Mouse (Mus musculus): ENCODE data around the gene H2al2a.

H2al2a gene

GRCm38 (mm10) chr2:18031831-18032537 lies 35.2 kb upstream of the H2al2a start:
- POLR2A ChIA-PET = interaction anchor here (0.5 to 10.5 kb wide), 21 partner anchors 9 to 291 kb away, joined by 3 to 125 read pairs (median 5); partner anchors contain the start of genes Skida1 (in 3 of the 4) and Mllt10 (in 1 of the 4)
- CTCF ChIA-PET = interaction anchor here in 2 of 4 experiments (0.6 to 1.0 kb wide), 3 partner anchors 8 to 44 kb away, joined by 3 read pairs; no protein-coding TSS in a partner anchor

DNA sequence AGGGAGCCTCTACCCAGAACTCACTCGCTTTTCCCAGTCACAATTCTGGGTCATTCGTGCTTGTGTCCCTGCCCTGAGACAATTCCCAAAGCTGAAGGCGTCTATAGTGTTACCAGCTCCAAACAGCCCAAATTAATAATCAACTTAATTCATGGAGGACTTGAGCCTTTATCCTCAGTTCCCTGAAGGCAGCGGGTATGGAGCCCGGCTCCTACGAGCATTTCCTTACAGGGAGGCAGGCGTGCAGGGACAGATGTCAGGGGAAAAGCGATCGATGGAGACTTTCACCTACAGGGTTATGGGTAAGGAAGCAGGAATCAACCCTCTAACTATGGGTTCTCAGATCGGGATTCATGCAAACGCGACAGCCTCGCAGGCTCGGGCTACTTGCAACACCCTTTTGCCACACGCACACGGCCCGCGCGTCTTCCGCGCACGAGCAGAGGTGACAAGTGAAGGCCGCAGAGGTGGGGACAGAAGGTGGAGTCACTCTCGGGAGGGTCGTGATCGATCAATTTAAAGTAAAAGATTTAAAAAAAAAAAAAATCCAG lies 34.6 kb upstream of the H2al2a start:
- ChIA-PET POLR2A (interaction anchor here in 3 of 4 experiments (0.5 to 10.5 kb wide), 25 partner anchors 9 to 350 kb away, joined by 3 to 125 read pairs (median 4); partner anchors contain the start of genes Skida1 (in 2 of the 3) and Mllt10 (in 1 of the 3)), CTCF (interaction anchor here in 1 of 4 experiments (0.6 to 1.0 kb wide), 3 partner anchors 32 to 53 kb away, joined by 3 read pairs; no protein-coding TSS in a partner anchor)

DNA sequence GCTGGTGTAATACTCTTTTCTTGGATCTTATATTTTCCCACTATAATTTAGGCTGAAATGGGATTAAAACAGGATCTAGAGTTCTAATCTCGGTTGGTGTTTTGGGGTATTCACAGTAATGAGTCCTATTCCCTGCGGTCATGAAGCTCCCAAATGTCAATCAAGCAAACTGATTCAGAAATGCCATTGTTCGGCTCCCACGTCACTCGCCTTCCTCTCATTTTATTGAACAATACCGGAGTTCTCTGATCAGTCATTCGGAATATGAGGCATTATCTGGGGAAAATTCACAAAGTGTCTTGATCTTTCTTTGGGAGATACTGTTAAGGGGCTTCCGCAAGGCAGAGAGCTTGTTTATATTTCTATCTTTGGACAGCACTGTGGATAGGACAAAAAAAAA lies 33.8 kb upstream of the H2al2a start:
- CTCF ChIA-PET = interaction anchor here in 1 of 4 experiments (0.6 to 0.7 kb wide), 2 partner anchors 49 to 52 kb away, joined by 3 read pairs; no protein-coding TSS in a partner anchor
- POLR2A ChIA-PET = interaction anchor here (0.5 to 10.5 kb wide), 24 partner anchors 9 to 351 kb away, joined by 3 to 125 read pairs (median 6); partner anchors contain the start of genes Skida1 (in 2 of the 4) and Mllt10 (in 1 of the 4)

DNA sequence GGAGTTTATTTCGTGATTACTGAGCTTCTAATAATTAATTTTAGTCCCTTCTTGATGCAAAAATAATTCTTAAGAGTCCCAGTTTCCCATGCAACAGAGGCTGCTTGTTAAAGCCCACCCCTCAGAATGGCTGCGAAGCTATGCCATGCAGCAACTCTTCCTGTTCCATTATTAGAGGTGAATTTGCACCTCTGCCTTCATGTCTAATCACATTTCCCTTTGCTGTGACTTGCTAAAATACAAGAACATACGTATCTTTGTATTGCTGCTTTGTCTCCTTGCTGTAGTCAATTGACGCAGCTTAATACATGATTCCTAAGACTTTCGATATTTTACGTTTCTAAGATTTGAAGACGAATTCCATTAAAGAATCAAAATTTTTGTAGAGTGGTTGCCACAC lies 32.9 kb upstream of the H2al2a start:
- POLR2A ChIA-PET = interaction anchor here (0.6 to 10.5 kb wide), 22 partner anchors 10 to 107 kb away, joined by 3 to 125 read pairs (median 10); partner anchors contain the start of genes Skida1 (in 2 of the 4) and Mllt10 (in 1 of the 4)

DNA sequence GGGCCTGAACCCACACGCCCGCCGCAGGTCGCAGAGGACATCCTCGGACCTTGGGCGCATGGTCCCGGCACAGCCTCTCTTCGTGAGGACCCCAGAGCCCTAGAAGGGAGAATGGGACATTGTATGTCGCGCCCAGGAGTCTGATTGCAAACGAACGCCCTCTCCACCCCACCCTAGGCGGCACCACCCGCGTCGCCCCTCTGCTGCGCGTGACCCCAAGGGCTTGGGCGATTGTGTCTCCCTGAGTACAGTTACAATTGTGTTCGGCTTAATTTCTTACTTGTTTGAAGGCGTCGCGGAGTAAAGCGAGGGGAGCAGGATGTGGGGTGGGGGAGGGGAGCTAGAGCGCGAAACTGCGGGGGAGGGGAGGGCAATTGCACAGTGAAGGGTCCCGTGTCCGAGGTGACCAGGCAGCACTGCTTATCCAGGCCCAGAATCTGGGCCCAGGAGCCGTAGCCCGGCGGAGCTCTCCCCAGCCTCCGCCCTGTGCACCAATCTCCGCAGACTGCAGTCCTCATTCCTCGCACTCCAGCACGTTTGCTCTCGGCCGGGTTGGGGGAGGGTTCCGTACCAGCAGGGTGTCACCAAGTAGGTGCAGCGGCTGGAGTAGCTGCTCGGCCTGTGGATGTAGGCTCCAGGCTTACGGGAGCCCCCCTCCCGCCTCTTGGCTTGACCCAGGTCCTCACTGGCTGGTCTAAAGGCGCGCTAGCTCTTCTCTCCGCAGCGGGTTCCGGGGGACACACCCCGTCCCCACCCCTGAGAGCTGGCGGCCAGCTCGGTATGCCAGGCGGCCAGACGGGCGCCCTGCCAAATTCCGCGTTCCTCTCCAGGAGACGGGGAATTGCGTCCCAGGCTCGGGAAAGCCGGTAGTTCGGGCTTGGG lies 31.6 kb upstream of the H2al2a start:
- ChIA-PET POLR2A (interaction anchor here (0.5 to 10.5 kb wide), 83 partner anchors 9 to 670 kb away, joined by 3 to 125 read pairs (median 5); partner anchors contain the start of genes Skida1 (in 3 of the 4), A930004D18Rik (in 2 of the 4) and Mllt10 (in 1 of the 4)), CTCF (interaction anchor here in 3 of 4 experiments (0.5 to 2.7 kb wide), 14 partner anchors 8 to 175 kb away, joined by 3 to 13 read pairs (median 5); partner anchors contain the start of gene Skida1 (in 1 of the 3))

More for the DNA sequence above, 32.9 kb upstream of the H2al2a start:
- CTCF ChIA-PET = no interaction called here

- ChIA-PET CTCF (interaction anchor here (0.5 to 2.7 kb wide), 20 partner anchors 9 to 370 kb away, joined by 3 to 13 read pairs (median 3); partner anchors contain the start of gene Skida1 (in 1 of the 4)), POLR2A (interaction anchor here (0.5 to 10.5 kb wide), 74 partner anchors 9 to 671 kb away, joined by 3 to 125 read pairs (median 5); partner anchors contain the start of genes Skida1 (in 3 of the 4), A930004D18Rik (in 2 of the 4) and Mllt10 (in 1 of the 4))
Measured at GRCm38 (mm10) chr2:18027448-18028139, 30.8 kb upstream of the H2al2a start.

DNA sequence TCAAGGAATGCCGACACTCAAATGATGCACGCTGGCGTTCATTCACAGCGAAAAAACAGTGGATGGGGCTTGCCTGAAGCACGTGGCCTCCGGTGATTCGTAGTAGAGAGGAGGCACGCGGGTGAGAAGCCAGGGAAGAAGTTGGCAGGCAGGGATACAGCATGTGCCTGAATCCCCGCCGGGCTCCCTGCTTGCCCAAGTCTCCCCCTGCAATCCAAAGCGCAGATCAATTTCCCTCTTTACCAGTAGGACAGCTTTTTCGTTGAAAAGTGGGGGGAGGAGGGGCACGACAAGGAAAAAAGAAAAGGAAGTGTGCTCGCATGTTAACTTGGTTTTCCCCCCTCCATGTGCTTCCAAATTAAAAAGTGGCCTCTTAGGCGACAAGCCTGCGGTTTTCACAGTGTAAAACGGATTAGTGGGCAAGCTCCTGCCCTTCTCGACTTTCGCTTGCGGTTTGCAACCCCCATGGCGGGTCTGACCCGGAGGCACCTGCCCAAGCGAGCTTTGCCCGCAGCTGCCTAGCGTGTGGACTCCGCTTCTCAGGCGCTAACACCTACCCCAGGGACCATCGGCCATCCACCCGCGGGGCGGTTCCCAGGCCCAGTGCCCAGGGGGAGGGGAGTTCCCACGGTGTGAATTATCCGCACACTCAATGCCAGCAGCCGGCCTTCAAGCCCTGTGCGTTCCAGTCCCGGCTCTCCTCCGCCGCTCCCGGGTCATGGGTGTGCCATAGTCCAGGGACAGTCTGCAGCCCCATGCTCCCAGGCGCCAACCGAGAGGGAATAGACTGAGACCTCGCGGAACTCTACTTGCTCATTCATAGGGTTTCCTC lies 29.6 kb upstream of the H2al2a start:
- ChIA-PET POLR2A (interaction anchor here in 3 of 4 experiments (0.6 to 10.5 kb wide), 46 partner anchors 9 to 672 kb away, joined by 3 to 125 read pairs (median 6); partner anchors contain the start of genes A930004D18Rik (in 1 of the 3), Mllt10 (in 1 of the 3) and Skida1 (in 1 of the 3)), CTCF (interaction anchor here in 3 of 4 experiments (0.6 to 2.7 kb wide), 7 partner anchors 10 to 180 kb away, joined by 3 to 11 read pairs (median 4); no protein-coding TSS in a partner anchor)

DNA sequence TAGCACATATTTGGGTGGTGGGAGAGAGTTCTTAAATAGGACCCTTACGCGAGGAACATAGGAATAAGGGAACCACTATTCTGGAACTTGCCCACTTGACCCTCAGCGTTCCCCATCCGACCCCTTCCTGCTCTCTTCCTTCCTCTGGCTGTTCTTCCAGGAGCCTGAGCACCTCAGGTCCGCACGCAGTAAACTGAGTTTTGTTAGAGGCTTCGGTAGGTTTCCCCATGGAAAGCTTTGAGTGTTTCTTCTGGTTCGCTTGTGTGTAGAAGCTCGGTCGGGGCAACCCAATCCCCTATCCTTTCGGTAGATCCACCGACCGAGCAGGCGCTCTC lies 29.0 kb upstream of the H2al2a start:
- POLR2A ChIA-PET = interaction anchor here in 3 of 4 experiments (0.9 to 10.5 kb wide), 35 partner anchors 8 to 163 kb away, joined by 3 to 125 read pairs (median 6); partner anchors contain the start of genes A930004D18Rik (in 1 of the 3), Mllt10 (in 1 of the 3) and Skida1 (in 1 of the 3)
- CTCF ChIA-PET = interaction anchor here in 2 of 4 experiments (0.9 to 2.7 kb wide), 3 partner anchors 83 to 181 kb away, joined by 3 to 6 read pairs (median 3); no protein-coding TSS in a partner anchor

GRCm38 (mm10) chr2:18025116-18025515 lies 28.4 kb upstream of the H2al2a start:
- ChIA-PET POLR2A (interaction anchor here in 2 of 4 experiments (1.2 to 10.5 kb wide), 19 partner anchors 14 to 92 kb away, joined by 3 to 125 read pairs (median 14); partner anchors contain the start of genes A930004D18Rik (in 1 of the 2) and Skida1 (in 1 of the 2)), CTCF (interaction anchor here in 2 of 4 experiments (0.9 to 1.4 kb wide), 2 partner anchors 180 to 182 kb away, joined by 3 read pairs; no protein-coding TSS in a partner anchor)

- CTCF ChIA-PET = no interaction called here
- POLR2A ChIA-PET = interaction anchor here in 1 of 4 experiments (0.6 to 6.7 kb wide), 6 partner anchors 43 to 262 kb away, joined by 3 to 78 read pairs (median 4); no protein-coding TSS in a partner anchor
Measured at GRCm38 (mm10) chr2:18022886-18023285, 26.1 kb upstream of the H2al2a start.

- ChIA-PET POLR2A (interaction anchor here in 3 of 4 experiments (0.6 to 3.5 kb wide), 13 partner anchors 9 to 120 kb away, joined by 3 to 15 read pairs (median 4); partner anchors contain the start of gene Skida1 (in 1 of the 3)), CTCF (no interaction called here)
Measured at GRCm38 (mm10) chr2:18019122-18019521, 22.4 kb upstream of the H2al2a start.

DNA sequence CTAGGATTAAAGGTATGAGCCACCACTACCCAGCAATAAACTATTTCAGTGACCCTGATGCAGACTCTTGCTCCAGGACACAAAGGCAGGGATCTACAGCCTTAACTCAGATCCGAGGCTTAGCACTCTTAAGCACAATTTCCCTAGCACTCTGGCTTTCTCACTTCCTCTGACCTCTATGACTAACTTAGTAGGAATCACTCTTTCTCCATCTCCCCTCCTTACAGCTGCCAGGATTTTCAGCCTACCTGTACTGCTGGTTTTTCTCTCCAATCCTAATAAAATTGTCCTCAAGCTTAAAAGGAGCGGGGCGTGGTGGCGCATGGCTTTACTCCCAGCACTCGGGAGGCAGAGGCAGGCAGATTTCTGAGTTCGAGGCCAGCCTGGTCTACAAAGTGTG lies 20.6 kb upstream of the H2al2a start:
- POLR2A ChIA-PET = interaction anchor here in 1 of 4 experiments (0.7 to 3.5 kb wide), 8 partner anchors 9 to 103 kb away, joined by 3 to 15 read pairs (median 4); no protein-coding TSS in a partner anchor

DNA sequence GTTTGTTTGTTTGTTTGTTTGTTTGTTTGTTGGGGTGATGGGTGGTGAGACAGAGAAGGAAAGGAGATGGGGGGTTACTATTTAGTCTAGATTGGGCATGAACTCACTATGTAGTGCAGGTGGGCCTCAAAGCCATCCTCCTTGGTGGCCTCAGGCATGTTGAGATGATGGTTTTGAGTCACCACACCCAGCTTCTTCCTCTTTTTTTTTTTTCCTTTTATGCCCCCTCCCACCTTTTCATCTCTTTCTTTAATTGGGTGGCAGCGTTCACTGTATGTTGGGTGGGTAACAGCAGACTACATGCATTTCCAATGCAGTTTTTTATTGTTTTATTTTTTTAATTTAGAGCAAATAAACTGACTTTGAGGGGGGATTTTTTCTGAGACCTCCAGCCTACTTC lies 19.9 kb upstream of the H2al2a start:
- POLR2A ChIA-PET = interaction anchor here in 2 of 4 experiments (0.9 to 1.0 kb wide), 2 partner anchors 12 to 79 kb away, joined by 3 read pairs; no protein-coding TSS in a partner anchor
- CTCF ChIA-PET = interaction anchor here in 1 of 4 experiments (0.7 kb wide), 1 partner anchor 10 kb away, joined by 4 read pairs; no protein-coding TSS in a partner anchor

More for the DNA sequence above, 20.6 kb upstream of the H2al2a start:
- CTCF ChIA-PET = no interaction called here

DNA sequence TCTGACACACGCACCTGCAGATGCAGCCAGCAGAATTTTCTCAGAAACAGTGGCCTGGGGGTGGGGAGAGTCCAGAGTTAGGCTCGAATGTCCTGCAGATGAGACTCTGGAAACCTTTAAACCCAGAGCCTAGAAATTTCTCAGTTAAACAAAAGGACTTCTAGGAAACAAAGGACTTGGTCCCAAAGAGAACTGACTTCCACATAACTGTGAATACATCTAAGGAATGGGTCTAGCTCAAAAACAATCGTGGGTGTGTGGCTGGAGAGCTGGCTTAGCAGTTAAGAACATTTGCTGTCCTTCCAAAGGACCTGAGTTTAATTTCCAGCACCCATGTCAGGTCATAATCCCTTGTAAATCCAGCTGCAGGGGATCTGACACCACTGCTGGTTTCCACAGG lies 18.8 kb upstream of the H2al2a start:
- CTCF ChIA-PET = interaction anchor here in 1 of 4 experiments (0.5 kb wide), 1 partner anchor 33 kb away, joined by 18 read pairs; the partner anchor contains the start of gene Skida1
- POLR2A ChIA-PET = interaction anchor here in 3 of 4 experiments (0.6 to 1.2 kb wide), 4 partner anchors 11 to 1263 kb away, joined by 3 read pairs; no protein-coding TSS in a partner anchor

- ChIA-PET POLR2A (interaction anchor here in 1 of 4 experiments (1.0 kb wide), 1 partner anchor 15 kb away, joined by 3 read pairs; no protein-coding TSS in a partner anchor), CTCF (no interaction called here)
Measured at GRCm38 (mm10) chr2:18012866-18013265, 16.1 kb upstream of the H2al2a start.

Data from embryonic stem cell, embryonic (primary cell).